Mouse (Mus musculus) limb, embryonic 12.5 days (tissue): ENCODE results near the gene Gm10600. TPM values are rescaled to one million over a fixed set of nuclear protein-coding genes. Genes with fewer than 3 reads are reported as not detected.
"Not testable (repeated sequence)": the region's sequence is repeated elsewhere in the genome, so short reads cannot be mapped to it uniquely, and the experiment has no call there.

Experiments
- ATAC-seq: fragments of 200-750 bp; cut with Nextera tagmentation; 2 replicates; pipeline ENCODE4 v1.8.0; 2017; ENCODE audit warnings: low read depth, moderate TSS enrichment; ENCODE audit not compliant: insufficient number of reproducible peaks, insufficient read depth, low FRiP score, low TSS enrichment
- H3K27ac ChIP-seq: fragments of 300-500 bp; sonication (generic); 2 replicates; pipeline ENCODE4 v1.5.1; 2016; ENCODE audit warnings: mild to moderate bottlenecking, moderate library complexity
- H3K27me3 ChIP-seq: fragments of 300-500 bp; sonication (generic); 2 replicates; pipeline ENCODE4 v1.6.1; 2016; ENCODE audit warnings: mild to moderate bottlenecking, moderate library complexity
- H3K36me3 ChIP-seq: fragments of 300-500 bp; sonication (generic); 2 replicates; pipeline ENCODE4 v1.6.1; 2016; ENCODE audit warnings: mild to moderate bottlenecking, moderate library complexity
- H3K4me1 ChIP-seq: fragments of 300-500 bp; sonication (generic); replicated peaks from 2 replicates; pipeline ENCODE4 v1.6.1; 2016
- H3K4me2 ChIP-seq: fragments of 300-500 bp; sonication (generic); 2 replicates; pipeline ENCODE4 v1.6.1; 2016; ENCODE audit warnings: mild to moderate bottlenecking, moderate library complexity
- H3K4me3 ChIP-seq: fragments of 300-500 bp; sonication (generic); replicated peaks from 2 replicates; pipeline ENCODE4 v1.5.1; 2016; ENCODE audit warnings: mild to moderate bottlenecking
- H3K9ac ChIP-seq: fragments of 300-500 bp; sonication (generic); replicated peaks from 2 replicates; pipeline ENCODE4 v1.6.1; 2016; ENCODE audit warnings: mild to moderate bottlenecking, moderate library complexity
- H3K9me3 ChIP-seq: fragments of 300-500 bp; sonication (generic); 2 replicates; pipeline ENCODE4 v1.6.1; 2016; ENCODE audit warnings: mild to moderate bottlenecking, moderate library complexity
- WGBS: fragments of 180-500 bp; shearing (Covaris S2); methylation state at CpG from one replicate; pipeline ENCODE4 v1.1.7; 2016; 5-methylcytosine and 5-hydroxymethylcytosine counted together
- polyA plus RNA-seq: library from polyadenylated mRNA; unstranded; fragments of >200 nt; fragmentation: Nextera tagmentation; extraction: Ambion mirVana; gene quantifications from 2 replicates; pipeline ENCODE4 v1.2.1, GENCODE M21; 2016

Gene Gm10600
- not detected in 2 replicates for polyA plus RNA-seq

- H3K4me3 ChIP-seq, H3K27me3 ChIP-seq, H3K9me3 ChIP-seq, H3K27ac ChIP-seq, ATAC-seq, H3K4me1 ChIP-seq, H3K9ac ChIP-seq, H3K36me3 ChIP-seq, H3K4me2 ChIP-seq: not testable (repeated sequence)
- WGBS = no CpG with 5 or more reads among the region's 4 CpGs
These were observed at the start of gene Gm10600 for GRCm38 (mm10) chr4:42240339-42240738. Gene Gm10600 (plus strand): TSS chr4:42240639.

DNA sequence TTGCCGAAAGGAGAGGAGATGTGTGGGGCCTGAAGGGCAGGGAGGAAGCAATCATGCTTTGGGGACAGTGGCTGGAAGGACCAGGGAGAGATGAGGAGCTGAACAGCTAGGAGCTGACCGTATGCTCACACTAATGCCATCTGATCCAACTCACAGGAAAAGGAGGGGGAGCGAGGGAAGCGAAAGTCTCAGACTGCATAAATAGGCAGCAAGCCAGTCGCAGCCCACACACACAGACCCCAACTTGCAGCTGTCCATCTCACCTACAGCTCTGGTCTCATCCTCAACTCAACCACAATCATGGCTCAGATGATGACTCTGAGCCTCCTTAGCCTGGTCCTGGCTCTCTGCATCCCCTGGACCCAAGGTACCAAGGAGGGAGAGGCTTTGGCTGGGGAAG, 15.0 kb downstream of the Gm10600 start, which contains the start of gene Ccl21b:
TSS of gene Ccl21b (plus strand) at position 301 of the 400 bp plus-strand sequence.
- not testable (repeated sequence) for H3K9me3 ChIP-seq, H3K4me3 ChIP-seq, H3K27me3 ChIP-seq, H3K27ac ChIP-seq, H3K36me3 ChIP-seq, H3K4me2 ChIP-seq, H3K4me1 ChIP-seq, H3K9ac ChIP-seq, ATAC-seq
- WGBS = no CpG with 5 or more reads among the region's 5 CpGs

Other genes with a start within 250 kb of the Gm10600 start
- not detected in 2 replicates for gene Gm21093, start 205.9 kb upstream of the Gm10600 start, polyA plus RNA-seq
- not detected in 2 replicates for gene Gm3893, start 149.4 kb upstream of the Gm10600 start, polyA plus RNA-seq
- gene Gm13304, start 125.8 kb upstream of the Gm10600 start, polyA plus RNA-seq = 1.3 and 2.0 TPM in 2 replicates
- gene Gm13306, start 87.2 kb upstream of the Gm10600 start, polyA plus RNA-seq = 1.2 TPM in 1 of 2 replicates, not detected in the other
- gene Gm13305, start 72.0 kb upstream of the Gm10600 start, polyA plus RNA-seq = not detected in 2 replicates
- gene Ccl21b, start 15.1 kb downstream of the Gm10600 start, polyA plus RNA-seq = not detected in 2 replicates
- gene Gm21953, start 53.6 kb downstream of the Gm10600 start, polyA plus RNA-seq = not detected in 2 replicates
- gene Fam205a3, start 77.7 kb downstream of the Gm10600 start, polyA plus RNA-seq = 0.26 TPM in 1 of 2 replicates, not detected in the other
- gene Gm21586, start 198.7 kb downstream of the Gm10600 start, polyA plus RNA-seq = not detected in 2 replicates
- gene Gm2163, start 226.1 kb downstream of the Gm10600 start, polyA plus RNA-seq = 0.22 TPM in 1 of 2 replicates, not detected in the other